Mouse (Mus musculus) lung, adult 2 months (tissue): ENCODE measurements around the gene Fxyd5. TPM values are rescaled to one million over a fixed set of nuclear protein-coding genes. Genes with fewer than 3 reads are reported as not detected.
A peak's percentile ranks its signal among the peaks of the same experiment; 100 is the strongest.

Experiments used
- DNase-seq: peaks from one replicate; pipeline ENCODE4 v3.0.0; 2022
- H3K4me1 ChIP-seq: fragments of 200-500 bp; 2 replicates; pipeline ENCODE4 v1.6.1; 2011; ENCODE audit warnings: low read length; ENCODE audit not compliant: control insufficient read depth, insufficient read depth
- H3K4me3 ChIP-seq: fragments of 200-500 bp; replicated peaks from 2 replicates; pipeline ENCODE3; 2011; ENCODE audit warnings: low read depth, mild to moderate bottlenecking, control low read depth, low read length; ENCODE audit errors: extremely low read depth
- CTCF ChIP-seq: fragments of 200-500 bp; IDR thresholded peaks from 2 replicates; pipeline ENCODE4 v1.5.1; 2011; ENCODE audit warnings: mild to moderate bottlenecking, low read length, control low read depth; ENCODE audit not compliant: insufficient read depth
- POLR2A ChIP-seq: fragments of 200-500 bp; IDR thresholded peaks from 2 replicates; pipeline ENCODE4 v1.6.1; 2011; ENCODE audit warnings: low read depth, mild to moderate bottlenecking, control low read depth, low read length, borderline replicate concordance; ENCODE audit errors: extremely low read depth
- WGBS: fragments of 180-500 bp; shearing (Covaris S2); methylation state at CpG from one replicate; pipeline ENCODE4 v1.1.7; 2018; 5-methylcytosine and 5-hydroxymethylcytosine counted together
- polyA plus RNA-seq: library from polyadenylated mRNA; depleted of rRNA; stranded (reverse); fragments of >200 nt; gene quantifications from 2 replicates; pipeline ENCODE4 v1.2.3, GENCODE M21; 2012; rRNA removed

Fxyd5 gene
- polyA plus RNA-seq, 1 experiment: 156 TPM

- peak overlapping the region; percentile 25 for H3K4me3 ChIP-seq
- DNase-seq: peak; percentile 24
- H3K4me1 ChIP-seq: peaks cover 14% of the 10 kb centered on the region
- 2% methylated on average over 7 of the region's 7 CpGs for WGBS
- TF ChIP-seq POLR2A (no peak), CTCF (no peak)
Measured at GRCm38 (mm10) chr7:31000505-31001020, 41.7 kb downstream of the Fxyd5 start.

- Histone ChIP-seq H3K4me3 (no peak overlapping the region), H3K4me1 (peaks cover 8% of the 10 kb centered on the region)
- WGBS: 95% methylated on average over 2 of the region's 2 CpGs
- TF ChIP-seq POLR2A (no peak), CTCF (no peak)
- DNase-seq: no peak
Measured at GRCm38 (mm10) chr7:30996491-30996890, 45.8 kb downstream of the Fxyd5 start.

GRCm38 (mm10) chr7:30993986-30994385, 48.3 kb downstream of the Fxyd5 start:
- WGBS: 82% methylated on average over 5 of the region's 5 CpGs

DNA sequence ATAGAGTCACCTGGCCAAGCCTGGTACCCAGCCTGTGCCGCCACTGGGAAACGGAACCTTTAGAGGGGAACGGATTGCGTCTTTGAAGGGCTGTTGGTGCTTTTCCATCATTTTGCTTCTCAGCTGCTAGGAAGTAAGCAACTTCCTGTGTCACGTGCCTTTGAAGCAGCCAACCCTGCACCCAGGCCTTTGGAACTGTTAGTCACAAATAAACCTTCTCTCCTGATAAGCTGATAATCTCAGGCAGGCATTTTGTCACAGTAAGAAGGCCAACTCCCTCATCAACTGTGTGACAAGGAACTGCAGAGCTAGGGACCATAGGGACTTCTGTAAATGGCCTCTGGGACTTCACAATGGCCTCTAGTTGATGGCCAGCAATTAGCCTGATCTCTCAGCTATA, 50.1 kb downstream of the Fxyd5 start:
- whole genome bisulfite sequencing: 47% methylated on average over 5 of the region's 5 CpGs
- TF ChIP-seq POLR2A (no peak), CTCF (no peak)

More at GRCm38 (mm10) chr7:30993986-30994385, 48.3 kb downstream of the Fxyd5 start:
- Histone ChIP-seq H3K4me1 (no peaks in the 10 kb centered on the region), H3K4me3 (no peak overlapping the region)
- TF ChIP-seq POLR2A: no peak
- TF ChIP-seq CTCF: no peak
- no peak for DNase-seq

GRCm38 (mm10) chr7:30988519-30989162, 53.6 kb downstream of the Fxyd5 start:
- no peak for DNase-seq
- TF ChIP-seq CTCF (no peak), POLR2A (no peak)
- WGBS: 89% methylated on average over 4 of the region's 4 CpGs

More for the DNA sequence above, 50.1 kb downstream of the Fxyd5 start:
- Histone ChIP-seq H3K4me3 (no peak overlapping the region), H3K4me1 (no peaks in the 10 kb centered on the region)
- DNase-seq: no peak

DNA sequence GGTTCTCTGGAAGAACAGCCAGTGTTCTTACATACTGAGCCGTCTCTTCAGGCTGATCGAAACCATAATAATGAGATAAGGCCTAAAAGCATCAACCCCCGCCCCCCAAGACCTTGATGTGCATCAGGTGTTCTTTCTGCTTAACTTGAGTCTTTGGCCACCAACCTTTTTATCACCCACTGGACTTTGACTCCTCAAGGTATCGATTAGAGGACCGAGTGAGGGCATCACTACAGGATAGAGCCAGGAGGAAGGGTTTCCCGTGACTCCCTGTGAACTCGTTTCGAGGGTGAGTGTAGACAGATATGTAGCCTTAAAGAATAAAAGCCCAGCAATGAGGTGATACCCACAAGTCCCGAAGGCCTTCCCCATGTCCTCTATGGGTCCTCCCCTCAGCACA, 56.9 kb downstream of the Fxyd5 start:
- TF ChIP-seq CTCF (no peak), POLR2A (no peak)
- Histone ChIP-seq H3K4me1 (no peaks in the 10 kb centered on the region), H3K4me3 (no peak overlapping the region)
- no peak for DNase-seq
- 87% methylated on average over 9 of the region's 9 CpGs for WGBS

More at GRCm38 (mm10) chr7:30988519-30989162, 53.6 kb downstream of the Fxyd5 start:
- Histone ChIP-seq H3K4me1 (no peaks in the 10 kb centered on the region), H3K4me3 (no peak overlapping the region)

Other genes with a start within 250 kb of the Fxyd5 start
- 3.0 and 5.2 TPM in 2 replicates for gene Ffar2, start 218.7 kb downstream of the Fxyd5 start, polyA plus RNA-seq
- gene Ffar3, start 186.3 kb downstream of the Fxyd5 start, polyA plus RNA-seq: not detected in 2 replicates
- gene Ffar1, start 180.9 kb downstream of the Fxyd5 start, polyA plus RNA-seq: 0.78 and 1.3 TPM in 2 replicates
- gene Cd22, start 162.1 kb downstream of the Fxyd5 start, polyA plus RNA-seq: 14.4 and 19.3 TPM in 2 replicates
- gene Mag, start 127.6 kb downstream of the Fxyd5 start, polyA plus RNA-seq: 3.3 and 3.7 TPM in 2 replicates
- gene Hamp2, start 117.8 kb downstream of the Fxyd5 start, polyA plus RNA-seq: 0.75 TPM in 1 of 2 replicates, not detected in the other
- gene Hamp, start 98.4 kb downstream of the Fxyd5 start, polyA plus RNA-seq: 34.5 and 45.7 TPM in 2 replicates
- 122 and 190 TPM in 2 replicates for gene Usf2, start 85.7 kb downstream of the Fxyd5 start, polyA plus RNA-seq
- 93.0 and 116 TPM in 2 replicates for gene Lsr, start 69.0 kb downstream of the Fxyd5 start, polyA plus RNA-seq
- 5.7 and 7.2 TPM in 2 replicates for gene Fam187b, start 68.7 kb downstream of the Fxyd5 start, polyA plus RNA-seq
- 7.5 and 10.6 TPM in 2 replicates for gene Fxyd7, start 9.0 kb upstream of the Fxyd5 start, polyA plus RNA-seq
- gene Fxyd1, start 14.7 kb upstream of the Fxyd5 start, polyA plus RNA-seq: 330 and 336 TPM in 2 replicates
- 6.8 TPM in 2 replicates for gene Lgi4, start 16.9 kb upstream of the Fxyd5 start, polyA plus RNA-seq
- 16.4 and 43.2 TPM in 2 replicates for gene Fxyd3, start 34.2 kb upstream of the Fxyd5 start, polyA plus RNA-seq
- 30.1 and 34.5 TPM in 2 replicates for gene Hpn, start 72.8 kb upstream of the Fxyd5 start, polyA plus RNA-seq
- 26.6 and 43.9 TPM in 2 replicates for gene Scn1b, start 84.5 kb upstream of the Fxyd5 start, polyA plus RNA-seq
- gene Gramd1a, start 113.4 kb upstream of the Fxyd5 start, polyA plus RNA-seq: 103 and 113 TPM in 2 replicates
- gene Scgb2b2, start 248.0 kb upstream of the Fxyd5 start, polyA plus RNA-seq: not detected in 2 replicates
- gene Scgb1b2, start 249.3 kb upstream of the Fxyd5 start, polyA plus RNA-seq: not detected in 2 replicates